In the genomic region with DNA sequence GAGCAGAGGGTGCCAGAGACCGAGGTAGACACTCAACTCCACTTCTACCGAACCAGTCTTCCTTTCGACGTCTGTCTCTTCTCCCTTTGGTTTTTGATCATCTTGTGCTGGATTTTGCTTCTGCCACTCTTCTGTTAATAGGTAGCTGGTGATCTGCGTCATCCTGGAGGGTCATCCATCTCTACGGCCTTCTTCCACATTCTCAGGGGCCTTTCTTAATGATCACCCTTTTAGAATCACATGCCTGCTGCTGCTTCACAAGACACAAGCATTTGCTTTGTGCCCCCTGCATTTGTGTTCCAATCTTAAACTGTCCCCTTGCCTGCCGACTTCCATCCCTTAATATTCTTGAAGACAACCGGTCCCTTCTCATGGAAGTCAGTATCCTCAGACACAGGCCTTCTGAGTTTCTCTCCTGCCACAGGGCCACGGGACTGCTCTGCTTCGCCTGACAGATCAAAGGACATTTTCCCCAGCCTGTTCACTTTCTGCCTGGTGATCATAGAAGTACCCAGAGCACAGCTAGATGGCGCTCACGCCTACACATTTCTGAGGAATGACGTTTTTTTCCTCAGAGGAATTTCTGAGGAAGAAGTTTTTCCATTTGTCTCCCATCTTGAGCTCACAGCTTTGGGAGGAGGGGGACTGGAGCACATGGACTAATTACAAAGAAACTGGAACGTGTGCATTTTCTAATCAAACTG, we compare ENCODE assay signal across 9 mouse cellular contexts.
DNase-seq lines count a peak whose midpoint lies in the region; ATAC-seq and TF ChIP-seq lines count a peak whose summit lies in the region.
"Had no signal": no experiment of that assay in that cellular context is flagged by ENCODE, and none has a peak within 500 bp of the region (broad histone marks: within the 10 kb centered on the region; RNA-seq: fewer than 3 reads in every experiment).

No protein-coding gene starts in this region.

- TF ChIP-seq CTCF in hindbrain, postnatal 0 days (IDR thresholded peaks at IDR 0.05; ENCODE audit: low read depth), result peak; percentile 86

- intact Hi-C loops in left cerebral cortex, postnatal 4 days (cut with DNase I), result loop anchor here (5.0 kb wide), 1 partner anchor 191 kb away; a partner anchor contains a TSS

- DNase-seq in 3T3-L1 (ENCODE audit: low read depth, low spot score), result peak; percentile 95
- DNase-seq in ES-CJ7 (ENCODE audit: low read depth, low spot score), result peak; percentile 73
- peak; percentile 5 for DNase-seq in cerebellum, adult 9-11 months
- peak; percentile 14 to 38 for DNase-seq in frontal cortex, postnatal 14 days (ENCODE audit: low spot score in 2 of 2)
- peak; percentile 91 for DNase-seq in hindbrain, postnatal 0 days (ENCODE audit: low spot score)
- DNase-seq in left cerebral cortex, postnatal 4 days, result peak; percentile 74
- peak; percentile 28 for DNase-seq in retina, adult 2 months (ENCODE audit: low read depth, low spot score)
- no peak for DNase-seq in spleen, adult 12 weeks (ENCODE audit: low spot score)

- WGBS in hindbrain, postnatal 0 days, result 25% methylated on average over 14 of the region's 14 CpGs

- H3K9ac ChIP-seq in hindbrain, postnatal 0 days (replicated peaks; ENCODE audit: low read length), result no peak overlapping the region; the same call in 1 of the 2 replicates
- H3K9ac ChIP-seq: neural tube, embryonic 12.5 days had no signal

- no peaks in the 10 kb centered on the region for H3K4me1 ChIP-seq in hindbrain, postnatal 0 days (ENCODE audit: insufficient read depth, low read length)
- H3K4me1 ChIP-seq: neural tube, embryonic 12.5 days had no signal

- no peaks in the 10 kb centered on the region for H3K27me3 ChIP-seq in hindbrain, postnatal 0 days (ENCODE audit: insufficient read depth, low read length)

- no peaks in the 10 kb centered on the region for H3K9me3 ChIP-seq in hindbrain, postnatal 0 days (ENCODE audit: low read length)
- H3K9me3 ChIP-seq: neural tube, embryonic 12.5 days had no signal

- peak; percentile 78 for ATAC-seq in hindbrain, postnatal 0 days

- no peak overlapping the region for H3K4me3 ChIP-seq in hindbrain, postnatal 0 days (ENCODE audit: low read length)
- H3K4me3 ChIP-seq: neural tube, embryonic 12.5 days had no signal

- no peaks in the 10 kb centered on the region for H3K36me3 ChIP-seq in hindbrain, postnatal 0 days (ENCODE audit: insufficient read depth, low read length)
- H3K36me3 ChIP-seq: neural tube, embryonic 12.5 days had no signal

- H3K27ac ChIP-seq in hindbrain, postnatal 0 days, result no peak overlapping the region
- H3K27ac ChIP-seq: neural tube, embryonic 12.5 days had no signal

- no peak overlapping the region for H3K4me2 ChIP-seq in hindbrain, postnatal 0 days (ENCODE audit: low read depth, low read length)
- H3K4me2 ChIP-seq: neural tube, embryonic 12.5 days had no signal
